Mouse (Mus musculus) large intestine, adult 2 months (tissue): ENCODE measurements around the gene H2al1h. TPM values are rescaled to one million over a fixed set of nuclear protein-coding genes. Genes with fewer than 3 reads are reported as not detected.

Experiments used
- polyA plus RNA-seq: library from polyadenylated mRNA; depleted of rRNA; stranded (reverse); fragments of >200 nt; gene quantifications from 2 replicates; pipeline ENCODE4 v1.2.3, GENCODE M21; 2012; rRNA removed

Gene H2al1h
- polyA plus RNA-seq, 1 experiment, result not detected

Other genes starting within 250 kb of the H2al1h start
- not detected in 2 replicates for gene H2al1a, start 22.2 kb upstream of the H2al1h start, polyA plus RNA-seq
- gene H2al1b, start 19.1 kb upstream of the H2al1h start, polyA plus RNA-seq, result not detected in 2 replicates
- gene H2al1c, start 15.8 kb upstream of the H2al1h start, polyA plus RNA-seq, result not detected in 2 replicates
- not detected in 2 replicates for gene H2al1d, start 12.7 kb upstream of the H2al1h start, polyA plus RNA-seq
- gene H2al1e, start 9.6 kb upstream of the H2al1h start, polyA plus RNA-seq, result not detected in 2 replicates
- not detected in 2 replicates for gene H2al1f, start 6.3 kb upstream of the H2al1h start, polyA plus RNA-seq
- gene H2al1g, start 3.2 kb upstream of the H2al1h start, polyA plus RNA-seq, result not detected in 2 replicates
- gene H2al1i, start 3.2 kb downstream of the H2al1h start, polyA plus RNA-seq, result not detected in 2 replicates
- not detected in 2 replicates for gene H2al1j, start 6.3 kb downstream of the H2al1h start, polyA plus RNA-seq